Mouse (Mus musculus) MEL-GATA-1-ER (cell line): ENCODE measurements around the gene Klhl22.

Experiments used
- DNase-seq: peaks from one replicate; pipeline ENCODE4 v3.0.0-alpha.2; 2012; ENCODE audit warnings: low read depth; ENCODE audit errors: extremely low read depth

Klhl22 gene

GRCm38 (mm10) chr16:17753686-17754085 is 5.7 kb upstream of the Klhl22 start:
- DNase-seq, result no peak

DNA sequence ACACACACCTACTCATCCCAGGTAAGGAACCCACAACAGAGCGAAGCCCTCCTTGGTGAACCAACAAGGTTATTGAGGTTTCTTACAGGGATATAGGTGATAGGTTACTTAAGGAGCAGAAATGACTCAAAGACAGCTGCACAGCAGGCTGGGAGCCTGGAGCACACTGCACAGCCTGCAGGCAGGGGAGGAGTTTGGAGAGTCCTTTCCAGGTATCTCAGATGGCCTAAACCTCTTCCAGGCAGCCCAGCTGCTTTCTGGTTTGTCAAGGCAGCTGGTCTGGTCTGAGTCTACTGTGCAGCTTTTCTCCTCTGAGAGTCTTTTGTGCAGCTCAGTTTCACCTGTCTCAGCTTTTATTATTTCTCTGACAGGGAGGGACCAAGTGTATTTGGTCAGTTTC is 1.7 kb upstream of the Klhl22 start:
- DNase-seq, result no peak

DNA sequence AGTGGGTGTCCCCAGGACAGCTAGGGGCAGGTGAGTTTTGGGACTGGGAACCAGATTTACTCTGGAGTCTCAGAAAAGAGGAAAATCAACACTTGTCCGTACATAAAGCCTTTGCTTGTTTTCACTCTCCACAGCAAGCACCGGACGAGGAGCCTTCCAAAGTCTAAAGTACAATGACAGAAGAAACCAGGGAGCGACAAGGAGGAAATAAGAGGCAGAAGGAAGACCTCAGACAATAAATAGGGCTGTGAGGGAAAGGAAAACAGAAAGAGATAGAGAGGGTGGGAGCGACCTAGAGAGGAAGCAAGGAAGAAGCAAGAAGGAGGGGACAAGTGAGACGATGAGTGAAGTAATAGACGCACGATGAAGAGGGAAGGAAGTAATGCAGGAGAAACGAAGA is 516 bp upstream of the Klhl22 start:
- DNase-seq, result peak; percentile 67

DNA sequence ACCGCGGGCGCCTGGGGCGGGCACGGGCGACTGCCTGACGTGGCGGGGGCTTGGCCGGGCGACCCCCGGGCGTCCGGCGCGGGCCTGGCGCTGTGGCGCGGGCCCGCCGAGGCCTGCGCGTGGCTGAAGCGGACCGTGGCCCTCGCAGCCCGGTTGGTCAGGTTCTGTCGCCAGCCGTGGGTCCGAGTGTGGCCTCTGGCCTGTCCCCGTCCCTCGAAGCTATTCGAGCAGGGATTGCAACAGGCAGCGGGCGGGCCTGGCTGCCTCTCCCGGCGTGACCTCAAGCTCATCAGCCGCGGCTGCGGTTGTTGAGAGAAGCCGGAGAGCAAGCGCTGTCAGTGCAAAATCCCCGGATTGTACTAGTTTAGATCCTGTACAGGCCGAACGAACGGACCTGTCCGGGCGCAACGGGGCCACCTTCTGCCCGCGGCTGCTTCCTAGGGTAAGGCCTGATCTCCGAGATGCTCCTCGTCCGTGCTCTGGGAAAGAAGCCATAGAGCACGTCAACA is 449 bp downstream of the Klhl22 start:
- no peak for DNase-seq

DNA sequence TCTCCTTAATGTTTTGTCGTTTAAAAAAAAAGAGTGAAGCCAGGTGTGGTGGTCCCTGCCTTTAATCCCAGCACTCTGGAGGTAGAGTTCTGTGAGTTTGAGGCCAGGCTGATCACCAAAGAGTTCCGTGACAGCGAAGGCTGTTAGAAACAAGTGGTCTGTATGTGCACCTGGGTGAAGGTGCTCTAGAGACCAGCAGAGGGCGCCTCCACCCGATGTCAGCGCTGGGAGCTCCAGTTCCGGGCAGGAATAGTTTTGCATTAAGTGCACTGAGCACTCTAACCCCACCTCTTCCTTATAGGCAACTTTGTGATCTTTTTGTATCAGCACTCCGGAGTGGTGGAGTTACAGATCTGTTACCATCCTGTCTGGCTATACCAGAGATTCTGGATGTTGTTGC is 1.2 kb downstream of the Klhl22 start:
- peak; percentile 83 for DNase-seq

DNA sequence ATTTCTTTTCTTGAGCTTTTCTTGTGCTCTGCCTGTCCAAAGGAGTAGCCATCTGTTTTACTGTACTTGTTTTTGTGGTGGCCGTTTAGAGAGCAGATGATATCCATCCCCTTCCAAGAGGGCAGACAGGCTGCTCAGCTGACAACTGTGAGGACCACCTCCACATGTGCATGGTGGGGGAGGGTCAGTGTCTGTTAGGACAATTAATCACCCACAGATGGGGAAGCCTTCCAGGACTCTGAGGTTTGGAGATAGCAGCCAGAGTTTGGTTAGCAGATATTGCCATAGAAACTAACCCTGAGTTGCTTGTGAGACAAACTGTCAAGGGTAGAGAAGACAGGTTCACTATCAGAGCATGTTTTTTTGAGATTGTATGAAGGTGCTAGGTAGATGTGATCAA is 1.7 kb downstream of the Klhl22 start:
- DNase-seq, result peak; percentile 84

DNA sequence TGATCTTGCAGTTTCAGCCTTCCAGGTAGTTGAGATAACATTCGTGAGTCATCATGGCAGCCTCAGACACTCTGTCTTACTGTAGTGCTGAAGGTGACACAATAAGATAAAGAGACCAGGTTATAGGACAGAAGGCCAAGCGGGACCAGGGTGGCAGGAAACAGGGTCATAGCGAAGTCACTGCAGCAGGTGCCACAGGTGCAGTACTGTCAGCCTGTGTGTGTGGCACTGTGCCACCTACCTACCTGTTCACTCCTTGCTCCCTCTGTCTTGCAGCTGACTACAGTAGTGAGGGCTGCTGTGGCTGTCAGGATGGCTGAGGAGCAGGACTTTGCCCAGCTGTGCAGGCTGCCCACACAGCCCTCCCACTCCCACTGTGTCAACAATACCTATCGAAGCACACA is 4.7 kb downstream of the Klhl22 start:
- DNase-seq, result no peak

DNA sequence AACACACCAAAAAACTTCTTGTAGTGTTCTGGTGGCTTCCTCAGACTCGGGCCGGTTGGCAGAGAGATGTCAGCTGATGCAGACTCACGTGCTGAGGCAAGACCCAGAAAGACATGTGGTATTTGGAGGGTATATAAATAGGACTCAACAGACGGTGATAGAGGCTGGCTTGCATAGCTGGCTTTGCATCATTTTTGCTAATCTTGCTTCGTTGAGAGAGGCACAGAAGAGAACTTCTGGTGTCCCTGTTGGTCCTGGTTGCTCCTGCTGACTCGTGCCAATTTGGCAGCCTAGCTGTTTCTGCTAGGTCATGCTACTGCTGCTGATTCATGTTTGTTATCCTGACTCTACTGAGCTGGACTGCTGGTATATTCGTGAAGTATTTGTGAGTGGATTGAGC is 9.4 kb downstream of the Klhl22 start:
- DNase-seq, result no peak

GRCm38 (mm10) chr16:17771117-17771865 is 11.9 kb downstream of the Klhl22 start:
- no peak for DNase-seq

DNA sequence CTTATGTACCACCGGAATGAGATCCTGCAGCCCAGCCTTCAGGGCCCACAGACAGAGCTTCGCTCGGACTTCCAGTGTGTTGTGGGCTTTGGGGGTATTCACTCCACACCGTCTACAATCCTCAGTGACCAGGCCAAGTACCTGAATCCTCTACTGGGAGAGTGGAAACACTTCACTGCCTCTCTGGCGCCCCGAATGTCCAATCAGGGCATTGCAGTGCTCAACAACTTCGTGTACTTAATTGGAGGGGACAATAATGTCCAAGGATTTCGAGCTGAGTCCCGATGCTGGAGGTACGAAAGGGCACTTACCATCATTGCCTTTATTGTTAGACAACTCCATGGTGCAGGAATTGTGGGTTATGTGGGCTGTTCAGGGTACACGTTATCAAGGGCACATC is 17.4 kb downstream of the Klhl22 start:
- no peak for DNase-seq

- DNase-seq, result no peak
Measured at GRCm38 (mm10) chr16:17778223-17778622, 18.8 kb downstream of the Klhl22 start.

- DNase-seq, result no peak
Measured at GRCm38 (mm10) chr16:17779692-17780091, 20.3 kb downstream of the Klhl22 start.

DNA sequence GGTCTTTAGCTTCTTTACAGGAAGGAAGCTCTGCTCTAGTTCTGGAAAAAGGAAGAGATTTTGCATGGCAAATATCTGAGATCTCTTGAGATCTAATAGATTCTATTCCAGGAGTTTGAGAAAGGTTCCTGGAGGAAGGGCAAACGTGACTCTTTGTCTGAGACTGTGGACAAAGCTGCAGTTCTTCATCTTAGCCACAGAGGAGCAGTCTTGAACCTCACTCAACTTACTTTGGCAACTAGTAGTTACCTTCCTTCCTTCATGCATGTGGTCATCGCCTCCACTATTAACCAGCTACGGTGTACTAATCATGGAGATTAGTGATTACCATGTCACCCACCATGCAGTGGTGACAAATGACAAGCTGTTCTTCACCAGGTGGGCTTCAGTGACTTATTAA is 25.9 kb downstream of the Klhl22 start:
- no peak for DNase-seq

DNA sequence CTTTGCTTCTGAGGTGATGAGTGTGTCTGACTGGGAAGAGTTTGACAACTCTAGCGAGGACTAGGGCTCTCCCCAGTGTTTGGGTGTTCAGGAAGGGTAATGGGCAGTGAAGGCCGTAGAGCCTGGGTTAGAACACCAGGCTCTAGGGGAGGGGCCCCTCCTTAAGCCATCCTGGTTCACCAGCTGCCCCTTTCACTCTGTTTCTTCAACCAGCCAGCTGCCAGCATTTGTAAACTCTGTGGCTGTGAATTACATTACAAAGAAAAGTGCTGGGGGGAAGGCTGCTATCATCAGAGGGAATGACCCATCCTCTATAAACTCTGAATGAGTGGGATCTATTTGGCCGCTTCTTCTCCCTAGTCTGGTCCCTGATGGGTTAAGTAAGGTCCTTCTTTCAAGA is 33.3 kb downstream of the Klhl22 start:
- no peak for DNase-seq

DNA sequence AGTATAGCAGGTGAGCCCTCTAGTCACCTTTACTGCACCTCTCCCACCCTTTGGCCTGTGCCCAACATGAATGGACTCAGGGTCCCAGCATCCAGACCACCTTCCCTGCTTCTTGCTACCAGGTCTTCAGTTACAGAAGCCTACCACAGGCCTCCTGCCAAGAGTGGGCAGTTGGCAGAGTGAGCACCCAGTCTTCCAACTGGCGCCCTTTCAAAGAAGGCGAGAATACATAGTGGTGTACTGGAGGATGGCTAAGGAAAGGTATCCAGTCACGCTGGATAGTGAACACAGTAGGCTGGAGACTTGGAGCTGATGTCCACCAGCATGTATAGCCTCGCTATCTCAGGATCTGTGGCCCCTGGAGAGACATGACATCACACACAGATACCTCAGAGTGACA is 34.6 kb downstream of the Klhl22 start:
- DNase-seq, result no peak

DNA sequence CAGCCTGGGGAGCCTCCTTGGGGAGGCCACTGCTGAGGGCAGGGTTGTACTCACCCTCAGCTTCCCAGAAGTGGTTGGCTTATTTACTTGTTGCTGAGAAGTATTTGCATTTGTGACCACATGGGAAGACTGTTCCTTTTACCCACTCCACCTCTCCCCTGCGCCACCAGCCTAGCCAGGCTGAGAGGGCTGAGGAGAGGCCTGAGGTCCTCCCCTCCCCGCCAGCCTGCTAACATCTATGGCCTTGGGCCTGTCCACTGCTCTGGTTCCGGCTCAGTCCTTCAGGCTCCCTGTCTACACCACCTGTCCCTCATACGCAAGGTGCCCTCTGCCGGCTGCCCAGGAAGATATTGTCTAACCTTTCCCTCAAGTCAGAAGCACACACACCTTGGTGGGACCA is 36.2 kb downstream of the Klhl22 start:
- DNase-seq, result no peak

DNA sequence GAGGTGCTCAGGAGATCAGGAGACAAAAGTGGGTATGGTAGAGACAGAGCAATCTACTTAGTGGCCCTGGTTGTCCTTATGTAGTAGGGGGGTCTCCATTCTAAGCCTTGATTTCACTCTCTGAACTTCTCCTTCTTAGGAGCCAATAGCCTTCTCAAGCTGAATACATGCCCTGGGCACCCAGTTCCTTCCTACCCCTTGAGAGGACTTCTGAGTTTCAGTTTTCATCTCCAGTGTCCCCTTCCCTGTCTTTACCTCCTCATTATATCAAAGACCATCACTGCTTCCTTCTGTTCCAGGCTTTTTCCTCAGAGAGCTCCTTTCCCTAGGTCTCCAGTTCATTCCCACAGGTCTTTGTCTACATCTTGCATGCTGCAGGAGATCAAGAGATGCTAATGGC is 37.1 kb downstream of the Klhl22 start:
- DNase-seq, result no peak

DNA sequence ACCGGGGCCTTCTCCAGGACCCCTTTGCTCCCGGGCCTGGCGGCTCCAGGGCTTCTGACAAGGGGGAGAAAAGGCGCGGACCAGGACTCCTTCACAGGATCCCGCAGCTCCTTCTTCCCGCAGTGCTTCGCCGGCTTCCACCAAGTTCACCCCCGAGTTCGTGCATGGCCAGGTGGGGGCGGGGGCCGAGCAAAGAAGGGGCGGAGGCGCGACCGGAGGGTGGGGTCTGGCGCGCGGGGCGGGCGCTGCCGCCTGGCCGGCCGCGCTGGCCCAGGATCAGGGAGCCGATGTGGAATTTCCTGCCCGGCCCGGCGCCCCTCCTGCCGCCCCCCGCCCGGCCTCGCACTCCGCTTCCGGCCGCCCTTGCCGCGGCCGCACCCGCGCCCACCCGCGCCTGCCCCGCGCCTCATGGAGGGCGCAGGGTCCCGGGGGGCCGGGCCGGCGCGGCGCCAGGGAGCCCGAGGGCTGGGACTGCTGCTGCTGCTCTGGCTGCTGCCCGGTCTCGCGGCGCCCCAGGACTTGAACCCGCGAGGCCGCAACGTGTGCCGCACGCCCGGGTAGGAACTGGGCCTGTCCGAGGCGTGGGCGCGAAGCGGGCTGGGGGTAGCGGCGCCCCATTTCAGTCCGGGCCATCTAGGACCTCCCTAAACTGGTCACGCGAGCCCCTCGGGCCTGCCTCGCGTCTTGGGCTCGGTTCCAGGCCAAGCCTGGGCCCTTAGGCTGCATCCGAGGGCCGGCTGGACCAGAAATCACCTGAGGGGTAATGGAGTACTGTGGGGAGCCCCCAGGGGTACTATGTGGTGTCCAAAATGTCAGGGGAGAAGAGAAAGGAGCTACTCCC is 37.8 kb downstream of the Klhl22 start, which contains the start of gene Scarf2:
TSS of gene Scarf2 (plus strand) at position 312 of the 841 bp plus-strand sequence.
- no peak for DNase-seq

- no peak for DNase-seq
Measured at GRCm38 (mm10) chr16:17797812-17798311, 38.4 kb downstream of the Klhl22 start.

- no peak for DNase-seq
Measured at GRCm38 (mm10) chr16:17798321-17799180, 39.1 kb downstream of the Klhl22 start.

- no peak for DNase-seq
Measured at GRCm38 (mm10) chr16:17799584-17799983, 40.2 kb downstream of the Klhl22 start.
